Mouse (Mus musculus): ENCODE results near the gene Slc22a16. TPM values are rescaled to one million over a fixed set of nuclear protein-coding genes. Genes with fewer than 3 reads are reported as not detected.

The Slc22a16 gene
- total and polyA plus RNA-seq, 3 experiments: not detected

- Histone ChIP-seq H3K27me3 (ENCODE audit: control insufficient read depth in 1 of 2, insufficient read depth in 2 of 2, low read length in 2 of 2) (no peaks in the 10 kb centered on the region; a peak in 1 of 4 replicates), H3K9me3 (replicated peaks; ENCODE audit: insufficient read depth, low read length) (no peaks in the 10 kb centered on the region), H3K79me2 (ENCODE audit: control insufficient read depth, insufficient read depth, low read length, poor library complexity) (no peaks in the 10 kb centered on the region), H3K9ac (ENCODE audit: control insufficient read depth, low read depth, low read length, poor library complexity, severe bottlenecking) (no peak overlapping the region), H3K27ac (ENCODE audit: control insufficient read depth, low read depth, low read length) (no peak overlapping the region), H3K4me3 (ENCODE audit: control insufficient read depth in 1 of 2, insufficient read depth in 1 of 2, low read depth in 2 of 2, low read length in 2 of 2) (no peak overlapping the region), H3K36me3 (ENCODE audit: control insufficient read depth in 1 of 2, insufficient read depth in 2 of 2, low read length in 2 of 2) (peaks cover 0 to 10% of the 10 kb centered on the region in 2 experiments; a peak in 2 of 4 replicates), H3K4me1 (ENCODE audit: control insufficient read depth in 1 of 2, insufficient read depth in 2 of 2, low read length in 2 of 2) (peaks cover 4 to 16% of the 10 kb centered on the region in 2 experiments; a peak in 3 of 4 replicates)
- no peak for DNase-seq (ENCODE audit: low read depth, low spot score)
- TF ChIP-seq ZC3H11A (IDR thresholded peaks at IDR 0.05; ENCODE audit: low read depth, low read length): no peak
- no peak for TF ChIP-seq NELFE (IDR thresholded peaks at IDR 0.05; ENCODE audit: low read depth, low read length)
- no peak for TF ChIP-seq MAZ (IDR thresholded peaks at IDR 0.05; ENCODE audit: low read depth, low read length)
Measured at GRCm38 (mm10) chr10:40523312-40523975, 46.7 kb upstream of the Slc22a16 start.

- Histone ChIP-seq H3K27me3 (ENCODE audit: control insufficient read depth in 1 of 2, insufficient read depth in 2 of 2, low read length in 2 of 2) (no peaks in the 10 kb centered on the region; a peak in 1 of 4 replicates), H3K27ac (ENCODE audit: control insufficient read depth, low read depth, low read length) (no peak overlapping the region), H3K9ac (ENCODE audit: control insufficient read depth, low read depth, low read length, poor library complexity, severe bottlenecking) (no peak overlapping the region), H3K9me3 (replicated peaks; ENCODE audit: insufficient read depth, low read length) (no peaks in the 10 kb centered on the region), H3K4me1 (ENCODE audit: control insufficient read depth in 1 of 2, insufficient read depth in 2 of 2, low read length in 2 of 2) (peaks cover 4 to 20% of the 10 kb centered on the region in 2 experiments; a peak in 3 of 4 replicates), H3K36me3 (ENCODE audit: control insufficient read depth in 1 of 2, insufficient read depth in 2 of 2, low read length in 2 of 2) (peaks cover 0 to 10% of the 10 kb centered on the region in 2 experiments; a peak in 2 of 4 replicates), H3K4me3 (ENCODE audit: control insufficient read depth in 1 of 2, insufficient read depth in 1 of 2, low read depth in 2 of 2, low read length in 2 of 2) (no peak overlapping the region), H3K79me2 (ENCODE audit: control insufficient read depth, insufficient read depth, low read length, poor library complexity) (no peaks in the 10 kb centered on the region)
- no peak for TF ChIP-seq CHD1 (IDR thresholded peaks at IDR 0.05; ENCODE audit: low read depth, low read length)
- TF ChIP-seq MAZ (IDR thresholded peaks at IDR 0.05; ENCODE audit: low read depth, low read length): no peak
- TF ChIP-seq RCOR1 (IDR thresholded peaks at IDR 0.05; ENCODE audit: low read depth, low read length): no peak
- TF ChIP-seq GATA1 (IDR thresholded peaks at IDR 0.05; ENCODE audit: low read depth, low read length): no peak
- TF ChIP-seq USF1 (IDR thresholded peaks at IDR 0.05; ENCODE audit: low read depth, low read length): no peak
- TF ChIP-seq NRF1 (IDR thresholded peaks at IDR 0.05; ENCODE audit: insufficient read depth, low read depth, low read length, poor library complexity, severe bottlenecking): no peak
- TF ChIP-seq POLR2AphosphoS5 (IDR thresholded peaks at IDR 0.05; ENCODE audit: borderline replicate concordance, low read depth, low read length): no peak
- TF ChIP-seq ZNF384 (IDR thresholded peaks at IDR 0.05; ENCODE audit: low read depth, low read length): no peak
- no peak for TF ChIP-seq HCFC1 (IDR thresholded peaks at IDR 0.05; ENCODE audit: low read depth, low read length)
- no peak for TF ChIP-seq CTCF (IDR thresholded peaks at IDR 0.05 in 2 of 3, conservative IDR thresholded peaks at IDR 0.05 in 1 of 3; ENCODE audit: control insufficient read depth in 1 of 3, insufficient read depth in 1 of 3, low read depth in 2 of 3, low read length in 3 of 3, poor library complexity in 1 of 3, severe bottlenecking in 1 of 3)
- TF ChIP-seq TCF12 (IDR thresholded peaks at IDR 0.05; ENCODE audit: low read depth, low read length): no peak
- DNase-seq (ENCODE audit: low read depth, low spot score): peak; percentile 20
Measured at GRCm38 (mm10) chr10:40524032-40524806, 45.9 kb upstream of the Slc22a16 start.

Measured in MEL (cell line).